Mouse (Mus musculus): ENCODE results near the gene Psme1. TPM values are rescaled to one million over a fixed set of nuclear protein-coding genes. Genes with fewer than 3 reads are reported as not detected.

Psme1 gene
- total and polyA plus RNA-seq, 2 experiments from 2014 or later = 128 to 244 TPM

DNA sequence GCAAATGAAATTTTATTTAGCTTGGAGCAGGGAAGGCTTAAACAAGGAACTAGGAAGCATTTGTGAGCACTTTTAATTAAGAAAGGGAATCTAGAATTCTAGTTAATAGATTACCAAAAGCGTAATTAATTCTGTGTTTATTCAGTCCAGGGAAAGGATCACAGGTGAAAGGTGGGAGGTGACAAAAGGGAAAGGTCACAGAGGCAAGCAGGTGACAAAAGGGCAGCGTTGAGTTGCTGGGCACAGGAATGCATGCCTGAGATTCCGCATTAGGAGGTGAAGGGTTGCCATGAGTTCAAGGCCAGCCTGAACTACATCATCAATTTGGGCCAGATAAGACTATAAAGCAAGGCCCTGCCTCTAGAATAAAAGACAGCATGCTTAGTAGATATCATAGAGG is 10.4 kb upstream of the Psme1 start:
- DNase-seq (ENCODE audit: low spot score) (no peak), ATAC-seq (no peak)
- no peaks in the 10 kb centered on the region for H3K9me3 ChIP-seq (ENCODE audit: low read length)
- no peak for TF ChIP-seq CTCF (IDR thresholded peaks at IDR 0.05; ENCODE audit: low read depth)
- H3K4me3 ChIP-seq (ENCODE audit: low read length) = no peak overlapping the region
- H3K27ac ChIP-seq = no peak overlapping the region
- WGBS = 94% methylated on average over 3 of the region's 3 CpGs
- no peaks in the 10 kb centered on the region for H3K4me1 ChIP-seq (ENCODE audit: insufficient read depth, low read length)
- peaks cover 61% of the 10 kb centered on the region for H3K36me3 ChIP-seq (ENCODE audit: insufficient read depth, low read length)
- H3K9ac ChIP-seq (replicated peaks; ENCODE audit: low read length) = no peak overlapping the region
- H3K4me2 ChIP-seq (ENCODE audit: low read depth, low read length) = no peak overlapping the region
- no peaks in the 10 kb centered on the region for H3K27me3 ChIP-seq (ENCODE audit: insufficient read depth, low read length)

DNA sequence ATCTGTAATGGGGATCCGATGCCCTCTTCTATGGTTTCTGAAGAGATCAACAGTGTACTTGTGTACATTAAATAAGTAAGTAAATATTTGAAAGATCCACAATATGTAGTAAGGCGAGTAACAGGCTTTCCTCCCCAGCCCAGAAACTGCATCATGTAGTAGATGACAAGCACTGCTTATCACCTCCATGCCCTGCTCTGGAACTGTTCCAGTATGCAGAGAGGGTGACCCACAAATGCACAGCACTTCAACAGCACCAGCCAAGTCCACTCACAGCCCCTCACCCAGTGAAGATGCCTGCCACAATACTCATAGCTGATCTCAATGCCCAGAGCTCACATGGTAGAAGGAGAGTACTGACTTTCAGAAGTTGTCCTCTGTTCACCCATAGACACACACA is 7.3 kb upstream of the Psme1 start:
- H3K9me3 ChIP-seq (ENCODE audit: low read length) = no peaks in the 10 kb centered on the region
- H3K36me3 ChIP-seq (ENCODE audit: insufficient read depth, low read length) = peaks cover 43% of the 10 kb centered on the region
- WGBS = 94% methylated on average over 2 of the region's 2 CpGs
- ATAC-seq = no peak
- no peak overlapping the region for H3K4me2 ChIP-seq (ENCODE audit: low read depth, low read length)
- H3K4me1 ChIP-seq (ENCODE audit: insufficient read depth, low read length) = no peaks in the 10 kb centered on the region
- no peak overlapping the region for H3K4me3 ChIP-seq (ENCODE audit: low read length)
- H3K27ac ChIP-seq = no peak overlapping the region
- DNase-seq (ENCODE audit: low spot score) = no peak
- H3K9ac ChIP-seq (replicated peaks; ENCODE audit: low read length) = no peak overlapping the region
- no peaks in the 10 kb centered on the region for H3K27me3 ChIP-seq (ENCODE audit: insufficient read depth, low read length)
- TF ChIP-seq CTCF (IDR thresholded peaks at IDR 0.05; ENCODE audit: low read depth) = no peak

DNA sequence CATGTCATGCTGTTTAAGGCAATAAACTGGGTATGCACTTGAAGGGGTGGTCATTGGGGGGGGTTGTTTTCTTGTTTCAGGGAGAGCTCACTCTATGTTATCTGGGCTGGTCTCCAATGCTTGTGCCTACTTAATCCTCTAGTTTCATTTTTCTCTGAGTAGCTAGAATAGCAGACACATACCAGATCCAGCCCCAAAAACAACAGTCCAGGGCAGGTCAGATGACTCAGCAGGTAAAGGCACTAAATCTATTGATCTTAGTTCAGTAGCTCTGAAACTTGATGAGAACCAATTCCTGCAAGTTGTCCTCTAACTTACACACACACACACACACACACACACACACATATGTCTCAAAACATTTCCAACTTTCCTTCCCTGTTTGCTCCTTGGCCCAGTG is 6.2 kb upstream of the Psme1 start:
- ATAC-seq (no peak), DNase-seq (ENCODE audit: low spot score) (no peak)
- Histone ChIP-seq H3K9me3 (ENCODE audit: low read length) (no peaks in the 10 kb centered on the region), H3K9ac (replicated peaks; ENCODE audit: low read length) (no peak overlapping the region), H3K4me2 (ENCODE audit: low read depth, low read length) (no peak overlapping the region), H3K27me3 (ENCODE audit: insufficient read depth, low read length) (no peaks in the 10 kb centered on the region), H3K27ac (no peak overlapping the region), H3K4me1 (ENCODE audit: insufficient read depth, low read length) (no peaks in the 10 kb centered on the region), H3K36me3 (ENCODE audit: insufficient read depth, low read length) (peaks cover 31% of the 10 kb centered on the region), H3K4me3 (ENCODE audit: low read length) (no peak overlapping the region)
- TF ChIP-seq CTCF (IDR thresholded peaks at IDR 0.05; ENCODE audit: low read depth) = no peak

DNA sequence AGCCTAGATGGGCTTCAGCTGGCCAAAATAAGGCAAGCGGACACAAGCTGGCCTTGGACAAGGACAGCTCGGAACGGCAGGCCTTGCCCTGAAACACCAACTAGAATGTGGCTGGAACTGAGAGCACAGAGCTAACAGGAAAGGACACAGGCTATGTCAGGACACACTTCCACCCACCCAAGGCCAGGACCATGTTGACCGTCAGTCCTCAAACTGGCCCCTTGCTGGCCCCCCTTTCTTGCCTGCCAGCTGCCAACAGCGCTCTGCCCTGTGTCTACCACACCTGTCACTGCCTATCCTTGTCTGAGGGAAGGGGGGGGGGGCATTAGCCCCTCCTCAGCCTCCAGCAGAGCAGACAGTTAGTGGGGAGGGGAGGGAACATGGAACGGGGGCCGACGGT is 2.6 kb upstream of the Psme1 start, which contains the start of gene Fitm1:
Gene Fitm1, plus strand, starts transcription at position 316 of the 400 bp plus-strand sequence.
- Histone ChIP-seq H3K27ac (no peak within 1 kb of the TSS), H3K27me3 (ENCODE audit: insufficient read depth, low read length) (no peaks in the 10 kb centered on the region), H3K4me1 (ENCODE audit: insufficient read depth, low read length) (no peaks in the 10 kb centered on the region), H3K36me3 (ENCODE audit: insufficient read depth, low read length) (no peaks in the 10 kb centered on the region), H3K4me3 (ENCODE audit: low read length) (no peak within 1 kb of the TSS), H3K9me3 (ENCODE audit: low read length) (no peaks in the 10 kb centered on the region), H3K4me2 (ENCODE audit: low read depth, low read length) (no peak within 1 kb of the TSS), H3K9ac (replicated peaks; ENCODE audit: low read length) (no peak within 1 kb of the TSS)
- TF ChIP-seq CTCF (IDR thresholded peaks at IDR 0.05; ENCODE audit: low read depth) = no peak
- DNase-seq (ENCODE audit: low spot score) (no peak), ATAC-seq (no peak)
- WGBS = 93% methylated on average over 8 of the region's 8 CpGs

DNA sequence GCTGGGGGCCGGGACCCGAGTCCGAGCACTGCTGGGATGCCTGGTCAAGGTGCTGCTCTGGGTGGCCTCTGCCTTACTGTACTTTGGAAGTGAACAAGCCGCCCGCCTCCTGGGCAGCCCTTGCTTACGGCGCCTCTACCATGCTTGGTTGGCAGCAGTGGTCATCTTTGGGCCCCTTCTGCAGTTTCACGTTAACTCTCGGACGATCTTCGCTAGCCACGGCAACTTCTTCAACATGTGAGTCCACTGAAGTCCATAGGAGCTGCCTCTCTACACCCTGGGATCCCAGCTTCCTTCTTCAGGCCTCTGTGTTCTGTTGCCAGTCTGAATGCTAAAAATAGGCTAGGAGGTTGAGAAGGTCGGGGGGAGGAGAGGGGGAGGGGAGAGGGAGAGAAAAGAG is 2.2 kb upstream of the Psme1 start:
- ATAC-seq (no peak), DNase-seq (ENCODE audit: low spot score) (no peak)
- Histone ChIP-seq H3K27ac (no peak overlapping the region), H3K4me1 (ENCODE audit: insufficient read depth, low read length) (no peaks in the 10 kb centered on the region), H3K36me3 (ENCODE audit: insufficient read depth, low read length) (no peaks in the 10 kb centered on the region), H3K4me3 (ENCODE audit: low read length) (no peak overlapping the region), H3K9ac (replicated peaks; ENCODE audit: low read length) (no peak overlapping the region), H3K4me2 (ENCODE audit: low read depth, low read length) (no peak overlapping the region), H3K9me3 (ENCODE audit: low read length) (no peaks in the 10 kb centered on the region), H3K27me3 (ENCODE audit: insufficient read depth, low read length) (no peaks in the 10 kb centered on the region)
- no peak for TF ChIP-seq CTCF (IDR thresholded peaks at IDR 0.05; ENCODE audit: low read depth)
- 77% methylated on average over 13 of the region's 13 CpGs for WGBS

DNA sequence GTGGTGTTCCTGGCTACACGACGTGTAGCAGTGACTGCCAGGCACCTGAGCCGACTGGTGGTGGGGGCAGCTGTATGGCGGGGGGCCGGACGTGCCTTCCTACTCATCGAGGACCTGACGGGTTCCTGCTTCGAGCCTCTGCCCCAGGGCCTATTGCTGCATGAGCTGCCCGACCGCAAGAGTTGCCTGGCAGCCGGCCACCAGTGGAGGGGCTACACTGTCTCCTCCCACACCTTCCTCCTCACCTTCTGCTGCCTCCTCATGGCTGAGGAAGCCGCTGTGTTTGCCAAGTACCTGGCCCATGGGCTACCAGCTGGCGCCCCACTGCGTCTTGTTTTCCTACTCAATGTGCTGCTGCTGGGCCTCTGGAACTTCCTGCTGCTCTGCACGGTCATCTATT is 1.5 kb upstream of the Psme1 start:
- Histone ChIP-seq H3K4me3 (ENCODE audit: low read length) (no peak overlapping the region), H3K9ac (replicated peaks; ENCODE audit: low read length) (no peak overlapping the region), H3K9me3 (ENCODE audit: low read length) (no peaks in the 10 kb centered on the region), H3K27ac (no peak overlapping the region), H3K4me1 (ENCODE audit: insufficient read depth, low read length) (no peaks in the 10 kb centered on the region), H3K27me3 (ENCODE audit: insufficient read depth, low read length) (no peaks in the 10 kb centered on the region), H3K4me2 (ENCODE audit: low read depth, low read length) (no peak overlapping the region), H3K36me3 (ENCODE audit: insufficient read depth, low read length) (0 out of 2 replicates have a peak, but pooled peaks cover 2% of the 10 kb centered on the region)
- TF ChIP-seq CTCF (IDR thresholded peaks at IDR 0.05; ENCODE audit: low read depth) = no peak
- 75% methylated on average over 16 of the region's 16 CpGs for WGBS
- no peak for ATAC-seq
- no peak for DNase-seq (ENCODE audit: low spot score)

DNA sequence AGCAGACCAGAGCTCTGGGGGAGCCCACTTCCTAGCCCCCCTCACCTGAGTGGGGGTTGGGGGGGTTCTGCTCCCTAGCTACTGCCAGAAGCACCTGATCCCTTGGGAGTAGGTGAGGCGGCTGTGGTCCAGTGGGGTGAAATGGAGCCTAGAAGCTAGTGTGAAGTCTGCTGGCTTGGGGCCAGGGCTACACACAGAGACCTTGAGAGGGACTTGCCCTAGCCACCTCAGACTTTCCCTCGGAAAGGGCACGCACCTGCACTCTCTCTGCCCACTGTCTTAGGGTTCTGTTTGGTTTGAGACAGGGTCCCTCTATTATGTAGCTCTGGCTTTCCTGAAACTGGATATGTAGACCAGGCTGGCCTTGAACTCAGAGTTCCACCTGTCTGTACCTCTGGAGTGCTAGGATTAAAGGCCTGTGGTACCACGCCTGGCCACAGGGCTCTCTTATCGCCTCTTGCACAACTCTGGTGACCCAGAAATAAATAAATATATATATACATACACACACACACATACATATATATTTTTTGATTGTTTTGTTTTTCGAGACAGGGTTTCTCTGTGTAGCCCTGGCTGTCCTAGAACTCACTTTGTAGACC is 846 bp downstream of the Psme1 start:
- peak overlapping the region; percentile 83 for H3K9ac ChIP-seq (replicated peaks; ENCODE audit: low read length)
- DNase-seq (ENCODE audit: low spot score) (peak; percentile 64), ATAC-seq (peak; percentile 24)
- WGBS = 38% methylated on average over 6 of the region's 6 CpGs
- H3K4me2 ChIP-seq (ENCODE audit: low read depth, low read length) = peak overlapping the region; percentile 92
- no peaks in the 10 kb centered on the region for H3K9me3 ChIP-seq (ENCODE audit: low read length)
- H3K27ac ChIP-seq = peak overlapping the region; percentile 85
- H3K4me1 ChIP-seq (ENCODE audit: insufficient read depth, low read length) = no peaks in the 10 kb centered on the region
- TF ChIP-seq CTCF (IDR thresholded peaks at IDR 0.05; ENCODE audit: low read depth) = no peak
- H3K27me3 ChIP-seq (ENCODE audit: insufficient read depth, low read length) = no peaks in the 10 kb centered on the region
- peaks cover 9% of the 10 kb centered on the region; the same call in 1 of the 2 replicates for H3K36me3 ChIP-seq (ENCODE audit: insufficient read depth, low read length)
- peak overlapping the region; percentile 57 for H3K4me3 ChIP-seq (ENCODE audit: low read length)

All from hindbrain, postnatal 0 days (tissue).